Mouse (Mus musculus) frontal cortex, postnatal 36 days (tissue): ENCODE measurements around the gene Tmem132d.

Source experiments
- DNase-seq, 2 experiments: peaks; one replicate each; pipeline ENCODE4 v3.0.0; 2022; ENCODE audit warnings: low spot score in 2 of 2

Tmem132d gene

GRCm38 (mm10) chr5:128432916-128433315 is at the start of gene Tmem132d:
Gene Tmem132d (minus strand): TSS chr5:128433077.
- peak; percentile 79 to 80 for DNase-seq

- no peak for DNase-seq
Measured at GRCm38 (mm10) chr5:128480816-128481215, 47.9 kb upstream of the Tmem132d start.

GRCm38 (mm10) chr5:128475372-128475771 is 42.5 kb upstream of the Tmem132d start:
- no peak for DNase-seq

- DNase-seq = no peak
Measured at GRCm38 (mm10) chr5:128469812-128470211, 36.9 kb upstream of the Tmem132d start.

GRCm38 (mm10) chr5:128464514-128464913 is 31.6 kb upstream of the Tmem132d start:
- DNase-seq = peak; percentile 20 to 24

GRCm38 (mm10) chr5:128460605-128461004 is 27.7 kb upstream of the Tmem132d start:
- DNase-seq = no peak

GRCm38 (mm10) chr5:128455732-128456131 is 22.9 kb upstream of the Tmem132d start:
- DNase-seq = no peak

- no peak for DNase-seq
Measured at GRCm38 (mm10) chr5:128452196-128452595, 19.3 kb upstream of the Tmem132d start.

- no peak for DNase-seq
Measured at GRCm38 (mm10) chr5:128450808-128451207, 17.9 kb upstream of the Tmem132d start.

GRCm38 (mm10) chr5:128444876-128445275 is 12.0 kb upstream of the Tmem132d start:
- no peak for DNase-seq

- no peak for DNase-seq
Measured at GRCm38 (mm10) chr5:128443848-128444247, 11.0 kb upstream of the Tmem132d start.

- no peak for DNase-seq
Measured at GRCm38 (mm10) chr5:128441121-128441520, 8.2 kb upstream of the Tmem132d start.

- DNase-seq = peak; percentile 78 to 81
Measured at GRCm38 (mm10) chr5:128439828-128440227, 7.0 kb upstream of the Tmem132d start.

GRCm38 (mm10) chr5:128438078-128438477 is 5.2 kb upstream of the Tmem132d start:
- DNase-seq = no peak

GRCm38 (mm10) chr5:128436909-128437308 is 4.0 kb upstream of the Tmem132d start:
- peak; percentile 82 to 91 for DNase-seq

- no peak for DNase-seq
Measured at GRCm38 (mm10) chr5:128435683-128436082, 2.8 kb upstream of the Tmem132d start.

GRCm38 (mm10) chr5:128433786-128434185 is 909 bp upstream of the Tmem132d start:
- no peak for DNase-seq

- no peak for DNase-seq
Measured at GRCm38 (mm10) chr5:128432422-128432821, 455 bp downstream of the Tmem132d start.

- no peak for DNase-seq
Measured at GRCm38 (mm10) chr5:128424636-128425035, 8.2 kb downstream of the Tmem132d start.

GRCm38 (mm10) chr5:128424213-128424612 is 8.7 kb downstream of the Tmem132d start:
- no peak for DNase-seq

- no peak for DNase-seq
Measured at GRCm38 (mm10) chr5:128422090-128422489, 10.8 kb downstream of the Tmem132d start.

- DNase-seq = no peak
Measured at GRCm38 (mm10) chr5:128418149-128418710, 14.6 kb downstream of the Tmem132d start.

GRCm38 (mm10) chr5:128414056-128414455 is 18.8 kb downstream of the Tmem132d start:
- DNase-seq = no peak

GRCm38 (mm10) chr5:128412306-128412705 is 20.6 kb downstream of the Tmem132d start:
- DNase-seq = no peak
